Mouse (Mus musculus): ENCODE data around the gene Mcm10.
"Not testable (repeated sequence)": the region's sequence is repeated elsewhere in the genome, so short reads cannot be mapped to it uniquely, and the experiment has no call there.

Gene Mcm10

GRCm38 (mm10) chr2:4986798-4987197, 25.8 kb downstream of the Mcm10 start:
- DNase-seq (ENCODE audit: low read depth, low spot score) = no peak

- peak; percentile 48 for DNase-seq (ENCODE audit: low read depth, low spot score)
Measured at GRCm38 (mm10) chr2:4985000-4985399, 27.6 kb downstream of the Mcm10 start.

GRCm38 (mm10) chr2:4983987-4984386, 28.6 kb downstream of the Mcm10 start:
- DNase-seq (ENCODE audit: low read depth, low spot score) = peak; percentile 51

DNA sequence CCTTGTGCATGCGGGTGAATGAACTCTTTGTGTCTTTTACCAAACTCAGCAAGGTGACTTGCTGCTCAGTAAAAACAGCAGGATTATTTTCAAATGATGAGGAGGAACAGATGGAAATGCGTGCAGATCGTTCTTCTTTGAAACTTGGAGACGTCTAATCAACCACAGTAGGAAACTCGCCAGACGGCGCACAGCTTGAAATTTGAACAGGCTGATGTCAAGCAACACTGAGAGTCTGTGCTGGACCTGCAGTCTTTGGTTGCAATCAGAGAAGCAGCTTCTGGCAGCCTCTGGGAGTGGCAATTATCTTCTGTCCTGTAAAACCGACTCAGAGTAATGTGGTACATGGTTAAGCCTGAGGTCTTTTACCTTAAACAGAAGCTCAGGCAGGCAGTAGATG, 34.5 kb downstream of the Mcm10 start:
- peak; percentile 51 for DNase-seq (ENCODE audit: low read depth, low spot score)

DNA sequence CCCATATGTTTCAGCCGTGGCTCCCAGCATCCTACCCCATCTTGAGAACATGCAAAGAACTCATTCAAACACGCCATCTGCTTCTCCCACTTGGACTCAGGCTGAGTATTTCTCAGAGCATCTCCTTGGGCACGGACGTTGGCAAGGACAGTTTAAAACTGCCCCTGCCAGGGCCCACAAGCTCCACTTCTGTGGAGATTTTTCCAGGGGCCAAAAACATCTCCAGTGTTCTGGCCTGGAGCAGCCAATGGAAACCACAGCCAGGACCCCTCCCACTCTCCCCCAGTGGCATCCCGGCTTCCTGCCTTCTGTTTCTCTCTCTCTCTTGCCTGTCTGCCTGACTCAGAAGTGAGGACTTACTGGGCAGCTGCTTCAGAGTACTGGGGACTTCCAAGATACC, 36.8 kb downstream of the Mcm10 start, which contains the start of gene Ucma:
Gene Ucma, plus strand, starts transcription at position 316 of the 400 bp plus-strand sequence.
- no peak for DNase-seq (ENCODE audit: low read depth, low spot score)

GRCm38 (mm10) chr2:4969083-4969482, 43.5 kb downstream of the Mcm10 start:
- DNase-seq (ENCODE audit: low read depth, low spot score) = no peak

DNA sequence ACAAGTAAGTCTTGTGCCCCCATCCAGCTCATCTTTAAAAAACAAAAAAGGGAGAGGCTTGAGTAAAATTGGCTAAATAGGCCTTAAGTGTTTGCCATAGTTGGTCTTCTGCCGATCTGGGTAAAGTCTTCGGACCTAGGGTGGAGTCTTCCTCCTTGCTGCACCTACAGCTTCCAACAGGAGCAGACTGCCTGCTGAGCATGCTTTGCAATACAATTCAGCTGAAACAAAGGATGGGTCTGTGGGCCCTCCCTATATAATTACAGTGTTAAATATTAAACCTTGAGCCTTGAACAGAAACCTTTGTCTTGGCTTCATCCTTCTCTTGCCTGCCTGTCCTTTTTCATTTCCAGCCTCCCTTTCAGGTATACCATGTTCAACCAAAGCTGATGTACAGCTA, 44.8 kb downstream of the Mcm10 start:
- peak; percentile 83 for DNase-seq (ENCODE audit: low read depth, low spot score)

DNA sequence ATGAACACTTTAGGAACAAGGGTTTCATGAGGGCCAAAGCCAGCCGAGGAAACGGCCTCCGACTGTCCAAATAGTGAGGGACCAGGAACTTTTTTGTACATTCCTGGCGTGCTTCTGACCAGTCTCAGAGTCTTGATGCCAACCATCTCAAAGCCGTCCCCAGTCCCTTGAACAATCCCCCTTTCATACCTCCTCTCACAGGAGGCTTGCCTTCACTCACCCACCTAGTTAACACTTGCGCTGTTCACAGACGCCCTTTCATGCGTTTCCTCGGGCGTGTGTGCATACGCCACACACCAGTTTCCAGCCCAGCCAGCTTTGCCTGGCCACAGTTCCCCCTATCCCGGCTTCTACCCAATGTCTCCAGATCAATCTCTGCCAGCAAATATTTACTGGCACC, 54.6 kb downstream of the Mcm10 start:
- DNase-seq (ENCODE audit: low read depth, low spot score) = no peak

GRCm38 (mm10) chr2:4954216-4954760, 58.3 kb downstream of the Mcm10 start:
- DNase-seq (ENCODE audit: low read depth, low spot score) = peak; percentile 85

DNA sequence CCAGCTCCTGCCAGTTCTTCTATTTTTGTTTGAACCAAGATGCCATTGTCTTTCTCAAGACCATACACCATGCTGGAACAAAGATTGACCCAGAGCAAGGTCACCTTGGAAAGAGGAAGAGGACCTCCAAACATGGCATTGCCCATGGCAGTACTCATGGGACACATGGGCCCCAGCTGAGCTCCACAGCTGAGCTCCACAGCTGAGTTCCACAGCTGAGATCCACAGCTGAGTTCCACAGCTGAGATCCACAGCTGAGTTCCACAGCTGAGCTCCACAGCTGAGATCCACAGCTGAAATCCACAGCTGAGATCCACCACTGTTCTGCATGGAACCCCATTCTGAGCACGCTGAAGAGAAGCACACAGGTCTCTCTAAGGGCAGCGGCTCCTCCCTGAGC, 61.6 kb downstream of the Mcm10 start:
- no peak for DNase-seq (ENCODE audit: low read depth, low spot score)

DNA sequence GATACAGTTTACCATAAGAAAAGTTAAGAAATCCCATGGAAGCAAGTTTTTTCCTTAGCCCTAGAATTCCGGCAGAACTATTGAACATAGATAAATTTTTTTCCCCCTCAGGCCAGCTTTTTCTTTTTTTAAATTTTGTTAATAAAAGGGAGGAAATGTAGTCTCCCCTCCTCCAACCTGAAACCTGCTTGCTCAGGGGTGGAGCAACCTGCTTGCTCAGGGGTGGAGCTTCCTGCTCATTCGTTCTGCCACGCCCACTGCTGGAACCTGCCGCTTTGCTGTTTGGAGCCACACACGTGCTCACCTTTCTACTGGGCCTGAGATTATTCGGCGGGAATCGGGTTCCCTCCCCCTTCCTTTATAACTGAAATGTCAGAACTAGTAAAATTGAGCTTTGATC, 62.9 kb downstream of the Mcm10 start:
- DNase-seq (ENCODE audit: low read depth, low spot score) = not testable (repeated sequence)

GRCm38 (mm10) chr2:4940861-4941260, 71.7 kb downstream of the Mcm10 start:
- peak; percentile 33 for DNase-seq (ENCODE audit: low read depth, low spot score)

Data from R1 (cell line).